Mouse (Mus musculus): ENCODE data around the gene Dmbx1. TPM values are rescaled to one million over a fixed set of nuclear protein-coding genes. Genes with fewer than 3 reads are reported as not detected.

Dmbx1 gene
- not detected in 2 replicates for total RNA-seq (2014; rRNA removed; ENCODE audit: low replicate concordance)
- not detected in 2 replicates for polyA plus RNA-seq (2015; fragmentation: Nextera tagmentation; extraction: Ambion mirVana)

DNA sequence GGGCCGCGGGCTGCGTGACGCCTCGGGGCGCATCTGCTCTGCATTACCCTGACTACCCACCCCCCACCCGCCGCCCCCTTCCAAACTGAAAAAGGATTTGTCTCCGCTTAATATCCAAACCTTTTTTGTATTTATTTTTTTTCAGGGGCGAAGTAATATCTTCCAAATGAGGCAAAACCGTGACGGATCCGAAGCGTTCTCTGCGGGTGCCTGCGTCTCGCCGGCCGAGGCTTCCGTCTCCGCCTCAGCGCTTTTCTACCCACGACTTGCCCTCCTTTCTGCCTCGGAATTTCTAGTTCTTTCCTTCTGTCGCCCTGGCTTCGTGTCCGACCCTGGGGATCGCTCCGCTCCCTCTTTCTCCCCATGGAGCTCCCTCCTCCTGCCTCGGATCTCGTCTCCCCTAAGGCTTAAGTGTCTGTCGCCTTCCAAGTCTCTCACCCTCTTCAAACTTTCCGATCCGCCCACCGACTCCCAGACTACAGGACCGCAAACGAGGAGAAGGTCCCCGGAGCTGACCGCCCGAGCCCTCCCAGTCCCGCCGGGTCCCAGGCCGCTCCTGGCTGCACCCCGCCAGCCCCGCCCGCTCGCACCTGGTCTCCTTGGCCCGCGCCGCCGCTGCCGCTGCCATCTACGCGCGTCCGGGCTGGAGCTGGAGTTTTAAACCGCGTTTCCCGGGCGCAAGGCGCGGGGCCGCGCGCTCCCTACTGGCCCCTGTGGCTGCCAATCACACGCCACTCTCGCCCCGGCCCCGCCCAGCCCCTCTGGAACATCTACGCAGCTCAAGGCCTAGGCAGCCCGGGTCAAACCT, at the start of gene Dmbx1:
Gene Dmbx1, minus strand, starts transcription at position 632 of the 808 bp plus-strand sequence.
- Histone ChIP-seq H3K27me3 (ENCODE audit: control insufficient read depth, insufficient read depth, low read length) (peaks cover 100% of the 10 kb centered on the region), H3K9me3 (replicated peaks; ENCODE audit: control insufficient read depth, low read length) (no peaks in the 10 kb centered on the region), H3K4me1 (ENCODE audit: control insufficient read depth, insufficient read depth) (no peaks in the 10 kb centered on the region), H3K4me2 (ENCODE audit: low read depth, low read length) (peak within 1 kb of the TSS; percentile 52), H3K9ac (replicated peaks; ENCODE audit: low read depth, low read length) (no peak within 1 kb of the TSS), H3K36me3 (replicated peaks; ENCODE audit: control insufficient read depth, insufficient read depth, low read length) (no peaks in the 10 kb centered on the region), H3K4me3 (ENCODE audit: low read depth, low read length) (peak within 1 kb of the TSS; percentile 37), H3K27ac (ENCODE audit: low read depth) (no peak within 1 kb of the TSS)
- DNase-seq (ENCODE audit: low spot score) (no peak), ATAC-seq (ENCODE audit: insufficient read depth, low read depth) (no peak)
- TF ChIP-seq CTCF (IDR thresholded peaks at IDR 0.05; ENCODE audit: low read depth) (no peak), EP300 (IDR thresholded peaks at IDR 0.05; ENCODE audit: low read depth) (no peak)
- WGBS: 1% methylated on average over 69 of the region's 71 CpGs

DNA sequence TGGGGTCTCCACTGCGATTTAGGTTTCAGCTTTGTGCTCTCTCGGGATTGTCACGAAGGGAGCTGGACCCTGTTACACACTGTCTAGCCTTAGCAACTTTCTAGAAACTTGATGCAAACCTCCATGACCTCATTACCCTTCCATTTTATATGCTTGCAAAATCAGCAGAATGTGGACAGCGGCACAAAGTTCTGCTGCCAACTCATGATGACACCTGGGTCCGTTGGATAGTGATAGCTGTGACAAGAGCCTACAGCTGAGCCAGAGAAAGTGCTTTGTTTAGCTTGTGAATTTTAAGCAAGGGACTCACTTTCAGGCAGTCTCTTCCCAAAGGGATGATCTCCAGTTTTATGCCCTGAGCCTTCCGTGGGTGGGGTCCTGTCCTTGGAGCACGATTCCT, 49.7 kb upstream of the Dmbx1 start:
- Histone ChIP-seq H3K4me3 (ENCODE audit: low read depth, low read length) (no peak overlapping the region), H3K36me3 (replicated peaks; ENCODE audit: control insufficient read depth, insufficient read depth, low read length) (no peaks in the 10 kb centered on the region), H3K9me3 (replicated peaks; ENCODE audit: control insufficient read depth, low read length) (no peaks in the 10 kb centered on the region), H3K4me1 (ENCODE audit: control insufficient read depth, insufficient read depth) (no peaks in the 10 kb centered on the region), H3K27ac (ENCODE audit: low read depth) (no peak overlapping the region), H3K27me3 (ENCODE audit: control insufficient read depth, insufficient read depth, low read length) (0 out of 2 replicates have a peak, but pooled peaks cover 2% of the 10 kb centered on the region), H3K4me2 (ENCODE audit: low read depth, low read length) (no peak overlapping the region), H3K9ac (replicated peaks; ENCODE audit: low read depth, low read length) (no peak overlapping the region)
- no peak for ATAC-seq (ENCODE audit: insufficient read depth, low read depth)
- DNase-seq (ENCODE audit: low spot score): no peak
- no peak for TF ChIP-seq CTCF (IDR thresholded peaks at IDR 0.05; ENCODE audit: low read depth)
- no peak for TF ChIP-seq EP300 (IDR thresholded peaks at IDR 0.05; ENCODE audit: low read depth)
- WGBS: 69% methylated on average over 7 of the region's 7 CpGs

DNA sequence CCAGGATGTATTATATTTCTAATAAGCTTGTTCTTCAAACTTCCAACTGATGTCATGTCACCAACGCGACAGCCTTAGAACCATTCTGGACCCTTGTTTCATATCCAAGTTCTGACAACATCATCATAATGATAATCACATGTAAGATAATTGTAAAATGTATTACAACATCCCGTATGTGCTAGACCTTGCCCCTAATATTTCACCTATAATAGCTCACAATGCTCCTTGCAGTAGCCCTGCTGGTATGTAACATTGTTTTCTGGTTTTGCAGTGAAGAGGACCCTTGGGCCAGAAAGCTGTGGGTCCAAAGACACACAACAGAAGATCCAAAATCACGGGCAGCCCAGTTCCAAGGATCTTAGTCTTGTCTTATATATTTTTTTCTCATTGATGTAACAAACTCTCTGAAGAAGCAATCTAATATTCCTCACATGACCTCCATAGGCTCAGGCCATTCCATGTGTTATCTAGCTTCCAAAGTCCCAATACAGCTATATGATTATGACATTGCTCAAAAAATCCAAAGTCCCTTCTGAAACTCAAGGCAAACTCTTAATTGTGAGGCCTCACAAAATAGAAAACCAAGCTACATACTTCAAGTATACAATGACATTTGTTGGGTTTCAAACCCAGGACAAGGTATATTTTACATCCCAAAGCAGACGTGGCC, 48.3 kb upstream of the Dmbx1 start:
- H3K4me3 ChIP-seq (ENCODE audit: low read depth, low read length): no peak overlapping the region
- DNase-seq (ENCODE audit: low spot score): no peak
- no peak overlapping the region for H3K9ac ChIP-seq (replicated peaks; ENCODE audit: low read depth, low read length)
- TF ChIP-seq CTCF (IDR thresholded peaks at IDR 0.05; ENCODE audit: low read depth): no peak
- 66% methylated on average over 5 of the region's 5 CpGs for WGBS
- no peaks in the 10 kb centered on the region for H3K36me3 ChIP-seq (replicated peaks; ENCODE audit: control insufficient read depth, insufficient read depth, low read length)
- no peak overlapping the region for H3K27ac ChIP-seq (ENCODE audit: low read depth)
- H3K4me1 ChIP-seq (ENCODE audit: control insufficient read depth, insufficient read depth): no peaks in the 10 kb centered on the region
- no peak overlapping the region for H3K4me2 ChIP-seq (ENCODE audit: low read depth, low read length)
- no peaks in the 10 kb centered on the region for H3K9me3 ChIP-seq (replicated peaks; ENCODE audit: control insufficient read depth, low read length)
- H3K27me3 ChIP-seq (ENCODE audit: control insufficient read depth, insufficient read depth, low read length): peaks cover 11% of the 10 kb centered on the region; the same call in 1 of the 2 replicates
- no peak for ATAC-seq (ENCODE audit: insufficient read depth, low read depth)

DNA sequence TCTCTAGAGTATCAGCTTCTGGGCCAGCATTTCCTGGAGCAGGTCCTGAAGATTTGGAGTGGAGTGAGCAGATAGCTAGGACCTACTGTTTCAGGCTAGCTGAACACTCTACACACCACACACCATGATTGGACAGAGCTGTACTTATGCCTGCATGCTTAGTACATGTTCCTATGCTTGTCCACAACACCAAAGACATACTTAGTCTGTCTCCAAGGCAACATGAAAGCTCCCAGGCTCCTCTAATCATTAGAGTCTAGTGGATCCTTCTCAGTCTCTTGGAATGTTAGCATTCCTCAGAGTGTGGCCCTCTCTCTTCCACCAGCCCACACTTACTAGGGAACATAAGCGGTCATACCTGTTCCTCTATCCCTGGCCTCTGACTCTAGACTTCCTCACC, 47.7 kb upstream of the Dmbx1 start:
- ATAC-seq (ENCODE audit: insufficient read depth, low read depth): no peak

DNA sequence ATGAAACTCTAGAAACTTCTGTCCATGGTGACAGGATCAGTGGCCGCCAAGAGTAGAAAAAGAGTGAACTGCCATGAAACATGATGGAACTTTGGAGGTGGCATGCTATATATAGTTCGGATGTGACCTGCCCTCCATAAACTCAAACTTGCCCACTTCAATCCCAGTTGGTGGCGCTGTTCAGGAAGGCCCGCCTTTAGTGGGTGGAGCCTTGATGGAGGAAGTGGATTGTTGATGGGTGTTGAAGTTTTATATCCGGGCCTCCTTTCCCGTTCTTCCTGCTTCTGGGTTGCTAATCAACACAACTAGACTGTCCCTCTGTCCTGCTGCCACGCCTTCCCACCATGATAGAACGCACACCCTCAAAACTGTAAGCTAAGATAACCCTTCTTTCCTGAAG, 45.2 kb upstream of the Dmbx1 start:
- WGBS: 29% methylated on average over 8 of the region's 8 CpGs
- DNase-seq (ENCODE audit: low spot score) (no peak), ATAC-seq (ENCODE audit: insufficient read depth, low read depth) (no peak)
- H3K4me1 ChIP-seq (ENCODE audit: control insufficient read depth, insufficient read depth): no peaks in the 10 kb centered on the region
- H3K4me2 ChIP-seq (ENCODE audit: low read depth, low read length): no peak overlapping the region
- no peaks in the 10 kb centered on the region for H3K36me3 ChIP-seq (replicated peaks; ENCODE audit: control insufficient read depth, insufficient read depth, low read length)
- H3K4me3 ChIP-seq (ENCODE audit: low read depth, low read length): no peak overlapping the region
- H3K27ac ChIP-seq (ENCODE audit: low read depth): no peak overlapping the region
- peaks cover 33% of the 10 kb centered on the region for H3K27me3 ChIP-seq (ENCODE audit: control insufficient read depth, insufficient read depth, low read length)
- no peaks in the 10 kb centered on the region for H3K9me3 ChIP-seq (replicated peaks; ENCODE audit: control insufficient read depth, low read length)
- H3K9ac ChIP-seq (replicated peaks; ENCODE audit: low read depth, low read length): no peak overlapping the region
- TF ChIP-seq CTCF (IDR thresholded peaks at IDR 0.05; ENCODE audit: low read depth) (0 out of 2 replicates have a peak, but pooled peaks have one; percentile 23), EP300 (IDR thresholded peaks at IDR 0.05; ENCODE audit: low read depth) (no peak)

More for the DNA sequence above, 47.7 kb upstream of the Dmbx1 start:
- TF ChIP-seq CTCF (IDR thresholded peaks at IDR 0.05; ENCODE audit: low read depth): no peak
- H3K27me3 ChIP-seq (ENCODE audit: control insufficient read depth, insufficient read depth, low read length): peaks cover 11% of the 10 kb centered on the region; the same call in 1 of the 2 replicates
- H3K4me3 ChIP-seq (ENCODE audit: low read depth, low read length): no peak overlapping the region
- no peak for DNase-seq (ENCODE audit: low spot score)
- H3K36me3 ChIP-seq (replicated peaks; ENCODE audit: control insufficient read depth, insufficient read depth, low read length): no peaks in the 10 kb centered on the region
- no peak overlapping the region for H3K4me2 ChIP-seq (ENCODE audit: low read depth, low read length)
- 77% methylated on average over 1 of the region's 1 CpGs for WGBS
- H3K9me3 ChIP-seq (replicated peaks; ENCODE audit: control insufficient read depth, low read length): no peaks in the 10 kb centered on the region
- no peaks in the 10 kb centered on the region for H3K4me1 ChIP-seq (ENCODE audit: control insufficient read depth, insufficient read depth)
- H3K9ac ChIP-seq (replicated peaks; ENCODE audit: low read depth, low read length): no peak overlapping the region
- no peak overlapping the region for H3K27ac ChIP-seq (ENCODE audit: low read depth)

Data from heart, postnatal 0 days (tissue).